Mouse (Mus musculus): ENCODE measurements at regions not wholly inside any gene's neighbourhood (a gene's known extent, or its start where the extent isn't known, plus 50 kb on each side); places are given as distances from the start of the nearest gene placed in this dataset.

DNA sequence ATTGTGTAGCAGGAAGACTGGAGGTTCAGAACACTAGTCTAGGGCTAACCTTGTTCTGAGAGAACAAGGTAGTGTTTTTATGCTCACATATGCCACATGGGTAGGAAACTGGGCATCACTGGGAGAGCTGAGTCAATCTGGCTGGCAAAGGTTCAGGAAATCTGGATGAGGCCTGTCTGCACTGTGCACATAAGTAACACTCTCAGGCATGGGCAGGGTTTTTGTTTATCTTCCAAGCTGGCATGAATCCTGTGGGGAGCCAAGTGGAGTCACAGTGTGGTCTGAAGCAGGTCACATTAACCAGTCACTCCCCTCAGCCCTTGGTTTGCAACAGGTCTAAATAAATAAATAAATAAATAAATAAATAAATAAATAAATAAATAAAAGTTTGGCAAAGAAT, 53.0 kb upstream of the Nt5e start:
- TF ChIP-seq CHD2 (IDR thresholded peaks at IDR 0.05; ENCODE audit: low read length) = no peak
- TF ChIP-seq ZKSCAN1 (IDR thresholded peaks at IDR 0.05; ENCODE audit: borderline replicate concordance, low read depth, low read length) = no peak
- no peak for TF ChIP-seq POLR2A (IDR thresholded peaks at IDR 0.05; ENCODE audit: low read depth, low read length)
- no peak for TF ChIP-seq CTCF (conservative IDR thresholded peaks at IDR 0.05 in 1 of 2, IDR thresholded peaks at IDR 0.05 in 1 of 2; ENCODE audit: low read depth in 2 of 2, low read length in 2 of 2)
- no peak for TF ChIP-seq MYC (IDR thresholded peaks at IDR 0.05; ENCODE audit: low read depth, low read length)
- TF ChIP-seq MAFK (IDR thresholded peaks at IDR 0.05; ENCODE audit: insufficient replicate concordance, low read length) = no peak
- TF ChIP-seq POLR2AphosphoS2 (IDR thresholded peaks at IDR 0.05; ENCODE audit: low read depth, low read length) = no peak
- no peak for TF ChIP-seq JUND (conservative IDR thresholded peaks at IDR 0.05; ENCODE audit: low read depth, low read length)
- no peak for TF ChIP-seq HCFC1 (IDR thresholded peaks at IDR 0.05; ENCODE audit: low read depth, low read length)
